Comparison of ENCODE assay signal across 26 mouse cellular contexts in genomic region chr14:29957393-29957792, GRCm38 (mm10). TPM values are rescaled to one million over a fixed set of nuclear protein-coding genes. Genes with fewer than 3 reads are reported as not detected.
DNase-seq lines count a peak whose midpoint lies in the region; ATAC-seq lines count a peak whose summit lies in the region.
"Had no signal": no experiment of that assay in that cellular context is flagged by ENCODE, and none has a peak within 500 bp of the region (broad histone marks: within the 10 kb centered on the region; RNA-seq: fewer than 3 reads in every experiment).

No protein-coding gene starts in this region.

- no peaks in the 10 kb centered on the region for H3K36me3 ChIP-seq in megakaryocyte, embryonic 14.5 days (replicated peaks; ENCODE audit: low read length)
- H3K36me3 ChIP-seq in hindbrain, embryonic 11.5 days (ENCODE audit: control insufficient read depth, insufficient read depth, low read length) = no peaks in the 10 kb centered on the region
- H3K36me3 ChIP-seq: embryonic facial prominence, embryonic 10.5 days; embryonic facial prominence, embryonic 12.5 days; forebrain, embryonic 15.5 days; G1E had no signal

- peak; percentile 56 for DNase-seq in brain, adult 2 months (ENCODE audit: low read depth, low spot score)
- DNase-seq in induced T-regulatory cell, adult 2 months (ENCODE audit: low read depth) = peak; percentile 60
- no peak for DNase-seq in hindbrain, embryonic 11.5 days (ENCODE audit: low spot score)
- no peak for DNase-seq in right cerebral cortex, postnatal 25 days
- DNase-seq: adrenal gland, adult 8-10 months; adrenal gland, postnatal 14 days; adrenal gland, postnatal 36 days; cerebellum, adult 11-12 months; cerebellum, adult 2 months; cerebellum, adult 9-10 months; cerebellum, postnatal 10 days; cerebellum, postnatal 25 days; forebrain, postnatal 0 days had no signal

- ATAC-seq in megakaryocyte, adult 5-6 weeks (ENCODE audit: poor library complexity, severe bottlenecking) = no peak
- no peak for ATAC-seq in hindbrain, embryonic 11.5 days (ENCODE audit: low FRiP score)
- no peak for ATAC-seq in cerebellum, adult (ENCODE audit: insufficient number of reproducible peaks, low FRiP score, low TSS enrichment)
- ATAC-seq: activated CD4-positive, CD25-positive, alpha-beta regulatory T cell, adult 4 months; forebrain, embryonic 13.5 days; forebrain, embryonic 15.5 days; forebrain, postnatal 0 days; Patski had no signal

- H3K27me3 ChIP-seq in megakaryocyte, embryonic 14.5 days (replicated peaks) = peaks cover 2% of the 10 kb centered on the region
- H3K27me3 ChIP-seq in hindbrain, embryonic 11.5 days (ENCODE audit: control insufficient read depth, insufficient read depth, low read length) = no peaks in the 10 kb centered on the region
- H3K27me3 ChIP-seq: CH12.LX; embryonic facial prominence, embryonic 12.5 days; forebrain, embryonic 13.5 days; forebrain, embryonic 15.5 days had no signal

- no peak overlapping the region for H3K9ac ChIP-seq in hindbrain, embryonic 11.5 days (ENCODE audit: low read depth, low read length)
- H3K9ac ChIP-seq: embryonic facial prominence, embryonic 12.5 days; forebrain, embryonic 13.5 days; forebrain, embryonic 15.5 days; forebrain, postnatal 0 days had no signal

- no peak overlapping the region for H3K27ac ChIP-seq in hindbrain, embryonic 11.5 days (ENCODE audit: low read depth, low read length)
- H3K27ac ChIP-seq: embryonic facial prominence, embryonic 10.5 days; embryonic facial prominence, embryonic 12.5 days; forebrain, embryonic 13.5 days; forebrain, embryonic 15.5 days had no signal

- no peak overlapping the region for H3K4me2 ChIP-seq in hindbrain, embryonic 11.5 days (replicated peaks; ENCODE audit: low read depth, low read length)
- H3K4me2 ChIP-seq: embryonic facial prominence, embryonic 12.5 days; forebrain, embryonic 13.5 days; forebrain, embryonic 15.5 days had no signal

- peaks cover 6% of the 10 kb centered on the region; the same call in 1 of the 2 replicates for H3K4me1 ChIP-seq in megakaryocyte, embryonic 14.5 days
- H3K4me1 ChIP-seq in hindbrain, embryonic 11.5 days (replicated peaks; ENCODE audit: control insufficient read depth, insufficient read depth, low read length) = no peaks in the 10 kb centered on the region
- H3K4me1 ChIP-seq: embryonic facial prominence, embryonic 10.5 days; embryonic facial prominence, embryonic 12.5 days; forebrain, embryonic 13.5 days; forebrain, embryonic 15.5 days had no signal

- peak overlapping the region; percentile 28 for H3K4me3 ChIP-seq in megakaryocyte, embryonic 14.5 days (replicated peaks)
- no peak overlapping the region for H3K4me3 ChIP-seq in hindbrain, embryonic 11.5 days (ENCODE audit: low read depth, low read length)
- H3K4me3 ChIP-seq: embryonic facial prominence, embryonic 10.5 days; embryonic facial prominence, embryonic 12.5 days; forebrain, embryonic 13.5 days; forebrain, embryonic 15.5 days had no signal

- peaks cover 18% of the 10 kb centered on the region for H3K9me3 ChIP-seq in megakaryocyte, embryonic 14.5 days
- no peaks in the 10 kb centered on the region for H3K9me3 ChIP-seq in hindbrain, embryonic 11.5 days (ENCODE audit: control insufficient read depth, low read length)
- H3K9me3 ChIP-seq: embryonic facial prominence, embryonic 10.5 days; embryonic facial prominence, embryonic 12.5 days; forebrain, embryonic 13.5 days; forebrain, embryonic 15.5 days had no signal

RNA-seq across cellular contexts. Expression of gene Selenok, which starts 10.7 kb away (rescaled TPM):
- 1.7 and 23.5 TPM in 2 replicates for polyA plus RNA-seq in megakaryocyte, embryonic 14.5 days (2012; ENCODE audit: insufficient read depth, low replicate concordance)
- total RNA-seq in megakaryocyte, adult 5-6 weeks (2015) = 118 and 139 TPM in 2 replicates
- total RNA-seq in megakaryocyte, adult 5-6 weeks (2017) = 221 and 235 TPM in 2 replicates
- 314 and 327 TPM in 2 replicates for polyA plus RNA-seq in hindbrain, embryonic 11.5 days (2014; fragmentation: Nextera tagmentation; extraction: Ambion mirVana)

RNA-seq across cellular contexts. Expression of gene Actr8, which starts 20.7 kb away (rescaled TPM):
- 0.81 and 18.7 TPM in 2 replicates for polyA plus RNA-seq in megakaryocyte, embryonic 14.5 days (2012; ENCODE audit: insufficient read depth, low replicate concordance)
- total RNA-seq in megakaryocyte, adult 5-6 weeks (2015) = 19.9 and 27.3 TPM in 2 replicates
- 24.4 and 29.7 TPM in 2 replicates for total RNA-seq in megakaryocyte, adult 5-6 weeks (2017)
- 81.8 and 82.3 TPM in 2 replicates for polyA plus RNA-seq in hindbrain, embryonic 11.5 days (2014; fragmentation: Nextera tagmentation; extraction: Ambion mirVana)

RNA-seq across cellular contexts. Expression of gene Il17rb, which starts 51.3 kb away (rescaled TPM):
- polyA plus RNA-seq in megakaryocyte, embryonic 14.5 days (2012; ENCODE audit: insufficient read depth, low replicate concordance) = 1.7 TPM in 1 of 2 replicates, not detected in the other
- 2.3 and 2.5 TPM in 2 replicates for total RNA-seq in megakaryocyte, adult 5-6 weeks (2015)
- total RNA-seq in megakaryocyte, adult 5-6 weeks (2017) = 0.08 and 2.2 TPM in 2 replicates
- 0.96 and 0.97 TPM in 2 replicates for polyA plus RNA-seq in hindbrain, embryonic 11.5 days (2014; fragmentation: Nextera tagmentation; extraction: Ambion mirVana)
- polyA plus RNA-seq: G1E had no signal

RNA-seq across cellular contexts. Expression of gene Chdh, which starts 51.4 kb away (rescaled TPM):
- 0.13 TPM in 1 of 2 replicates, not detected in the other for polyA plus RNA-seq in megakaryocyte, embryonic 14.5 days (2012; ENCODE audit: insufficient read depth, low replicate concordance)
- 7.2 and 10.4 TPM in 2 replicates for total RNA-seq in megakaryocyte, adult 5-6 weeks (2015)
- total RNA-seq in megakaryocyte, adult 5-6 weeks (2017) = 9.8 TPM in 2 replicates
- polyA plus RNA-seq in hindbrain, embryonic 11.5 days (2014; fragmentation: Nextera tagmentation; extraction: Ambion mirVana) = 0.04 TPM in 1 of 2 replicates, not detected in the other
- total RNA-seq: CH12.LX had no signal
- polyA plus RNA-seq: C2C12; forebrain, embryonic 11.5 days; G1E had no signal

Comparison
In these comparisons a context has a peak if more than half of its experiments do, and no peak if none do; other contexts are left out.
1. DNase-seq: peak in brain, adult 2 months (single experiment) and induced T-regulatory cell, adult 2 months (single experiment); none in hindbrain, embryonic 11.5 days (single experiment) and right cerebral cortex, postnatal 25 days (single experiment).
2. RNA of gene Selenok, which starts 10.7 kb away (polyA plus RNA-seq): 314 to 327 TPM in hindbrain, embryonic 11.5 days; 1.7 to 23.5 TPM in megakaryocyte, embryonic 14.5 days; every median in the first group is over 10 times any median in the second.